Mouse (Mus musculus) MEL (cell line): ENCODE data around the gene Ctdspl.

ENCODE experiments used
- CTCF ChIP-seq, 3 experiments: IDR thresholded peaks in 2 of 3; conservative IDR thresholded peaks in 1 of 3; 2 replicates each; pipeline ENCODE4 v1.5.1; 2011 to 2012; ENCODE audit warnings: low read length in 3 of 3, low read depth in 2 of 3, mild to moderate bottlenecking in 2 of 3, improper control_type of control experiment in 1 of 3, inconsistent platforms in 1 of 3, mixed read lengths in 1 of 3, moderate library complexity in 1 of 3; ENCODE audit not compliant: control insufficient read depth in 1 of 3, insufficient read depth in 1 of 3, poor library complexity in 1 of 3, severe bottlenecking in 1 of 3
- POLR2AphosphoS5 ChIP-seq: IDR thresholded peaks from 2 replicates; pipeline ENCODE4 v1.6.1; 2012; ENCODE audit warnings: low read depth, borderline replicate concordance, mild to moderate bottlenecking, inconsistent platforms, low read length, moderate library complexity, mixed read lengths
- RCOR1 ChIP-seq: IDR thresholded peaks from 2 replicates; pipeline ENCODE4 v1.6.1; 2012; ENCODE audit warnings: low read depth, mild to moderate bottlenecking, inconsistent platforms, low read length, improper control_type of control experiment

GRCm38 (mm10) chr9:119008871-119009270 lies 82.6 kb downstream of the Ctdspl start:
- no peak for TF ChIP-seq CTCF (IDR thresholded peaks at IDR 0.05 in 2 of 3, conservative IDR thresholded peaks at IDR 0.05 in 1 of 3; ENCODE audit: control insufficient read depth in 1 of 3, insufficient read depth in 1 of 3, low read depth in 2 of 3, low read length in 3 of 3, poor library complexity in 1 of 3, severe bottlenecking in 1 of 3)
- TF ChIP-seq POLR2AphosphoS5: no peak
- no peak for TF ChIP-seq RCOR1
